Mouse (Mus musculus): ENCODE measurements around the gene Pi4k2a. TPM values are rescaled to one million over a fixed set of nuclear protein-coding genes. Genes with fewer than 3 reads are reported as not detected.
"Not testable (repeated sequence)": the region's sequence is repeated elsewhere in the genome, so short reads cannot be mapped to it uniquely, and the experiment has no call there.

Pi4k2a gene
- total RNA-seq, 1 experiment from 2014 or later = 8.3 TPM

DNA sequence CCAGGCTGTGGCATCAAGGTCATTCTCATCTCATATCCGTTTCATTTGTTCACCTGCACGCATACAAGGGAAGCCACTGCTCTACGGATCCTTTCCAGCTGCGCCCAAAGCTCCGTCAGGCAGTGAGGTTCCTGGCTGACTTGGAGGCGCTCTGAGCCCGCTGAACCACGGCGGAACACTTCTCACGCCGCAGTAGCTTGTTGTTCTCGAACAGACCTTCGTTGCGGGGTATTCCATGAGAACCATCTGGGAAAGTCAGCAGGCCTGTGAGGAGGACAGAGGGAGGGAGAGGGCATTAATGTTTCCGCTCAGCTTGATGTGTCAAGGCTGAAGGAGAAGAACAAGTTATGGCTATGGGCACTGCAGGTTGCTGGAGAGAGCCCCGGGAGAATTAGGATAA is 14.3 kb upstream of the Pi4k2a start:
- ATAC-seq (replicated peaks in 1 of 2; ENCODE audit: insufficient read depth in 1 of 2, low FRiP score in 2 of 2, low TSS enrichment in 1 of 2, low read depth in 1 of 2, poor library complexity in 2 of 2, severe bottlenecking in 2 of 2) = no peak

GRCm38 (mm10) chr19:42078566-42078965 is 11.7 kb upstream of the Pi4k2a start:
- ATAC-seq (replicated peaks in 1 of 2; ENCODE audit: insufficient read depth in 1 of 2, low FRiP score in 2 of 2, low TSS enrichment in 1 of 2, low read depth in 1 of 2, poor library complexity in 2 of 2, severe bottlenecking in 2 of 2) = no peak

DNA sequence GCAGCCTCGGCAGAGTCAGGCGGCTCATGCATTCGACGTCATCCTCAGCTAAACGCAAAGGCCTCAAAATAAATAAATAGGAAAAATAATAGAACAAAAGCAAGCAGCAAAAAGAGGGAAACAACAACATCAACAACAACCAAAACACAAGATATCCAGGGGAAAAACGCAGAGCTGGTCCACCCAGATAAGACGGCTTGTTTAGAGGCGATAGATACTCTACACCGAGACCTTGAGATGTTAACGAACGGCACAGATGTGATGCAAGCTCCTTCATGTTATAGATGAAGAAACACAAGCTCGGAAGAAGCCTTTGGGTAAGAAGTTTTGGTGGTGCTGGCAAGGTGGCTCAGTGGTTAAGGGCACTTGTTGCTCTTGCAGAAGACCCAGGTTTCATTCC is 11.3 kb upstream of the Pi4k2a start:
- no peak for ATAC-seq (replicated peaks in 1 of 2; ENCODE audit: insufficient read depth in 1 of 2, low FRiP score in 2 of 2, low TSS enrichment in 1 of 2, low read depth in 1 of 2, poor library complexity in 2 of 2, severe bottlenecking in 2 of 2)

DNA sequence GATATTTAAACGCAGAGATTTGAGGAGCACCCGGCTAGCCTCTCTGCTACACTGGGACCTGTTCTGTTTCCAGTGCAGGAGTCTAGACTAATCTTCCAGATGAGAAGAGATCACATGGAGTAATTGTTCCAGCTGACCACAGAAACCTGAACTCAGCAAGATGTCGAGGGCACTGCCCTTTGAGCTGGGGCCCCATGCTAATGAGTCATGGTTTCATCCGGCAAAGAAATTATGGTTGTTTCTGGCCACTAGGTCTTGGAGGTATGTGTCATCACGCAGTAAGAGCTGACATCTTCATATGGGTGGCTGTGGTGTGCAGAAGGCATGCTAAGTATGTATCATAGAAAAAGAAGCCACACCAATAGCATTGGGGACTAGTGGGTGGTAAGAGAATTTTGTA is 10.3 kb upstream of the Pi4k2a start:
- no peak for ATAC-seq (replicated peaks in 1 of 2; ENCODE audit: insufficient read depth in 1 of 2, low FRiP score in 2 of 2, low TSS enrichment in 1 of 2, low read depth in 1 of 2, poor library complexity in 2 of 2, severe bottlenecking in 2 of 2)

DNA sequence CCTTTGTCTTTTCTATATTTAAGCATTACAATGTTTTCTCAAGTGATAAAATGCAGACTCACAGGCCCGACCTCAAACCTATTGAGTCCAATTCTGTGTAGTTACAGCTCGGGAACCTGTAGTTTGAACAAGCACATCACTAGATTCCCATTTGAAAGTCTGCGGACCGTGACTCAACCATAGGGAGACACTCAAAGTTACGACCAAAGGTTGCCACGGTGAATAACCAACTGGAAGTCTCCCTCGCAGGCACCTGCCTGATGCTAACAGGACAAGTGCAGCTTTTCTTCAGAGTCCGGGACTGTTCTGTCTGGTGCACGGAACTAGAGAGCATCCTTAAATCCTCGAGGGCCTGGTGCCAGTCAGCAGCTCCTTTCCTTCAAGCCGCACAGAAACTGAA is 9.8 kb upstream of the Pi4k2a start:
- no peak for ATAC-seq (replicated peaks in 1 of 2; ENCODE audit: insufficient read depth in 1 of 2, low FRiP score in 2 of 2, low TSS enrichment in 1 of 2, low read depth in 1 of 2, poor library complexity in 2 of 2, severe bottlenecking in 2 of 2)

DNA sequence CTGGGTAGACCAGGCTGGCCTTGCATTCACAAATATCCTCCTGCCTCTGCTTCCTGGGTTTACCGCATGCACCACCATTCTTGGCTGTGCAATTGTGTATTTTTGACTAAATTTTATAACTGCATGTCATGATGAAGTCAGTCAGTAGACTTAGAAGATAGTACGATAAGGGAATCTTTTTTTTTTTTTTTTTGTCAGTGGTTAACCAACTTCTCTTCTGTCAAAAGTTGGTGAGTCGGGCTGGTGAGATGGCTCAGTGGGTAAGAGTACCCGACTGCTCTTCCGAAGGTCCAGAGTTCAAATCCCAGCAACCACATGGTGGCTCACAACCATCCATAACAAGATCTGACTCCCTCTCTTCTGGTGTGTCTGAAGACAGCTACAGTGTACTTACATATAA is 8.7 kb upstream of the Pi4k2a start:
- not testable (repeated sequence) for ATAC-seq (replicated peaks in 1 of 2; ENCODE audit: insufficient read depth in 1 of 2, low FRiP score in 2 of 2, low TSS enrichment in 1 of 2, low read depth in 1 of 2, poor library complexity in 2 of 2, severe bottlenecking in 2 of 2)

GRCm38 (mm10) chr19:42085690-42086089 is 4.6 kb upstream of the Pi4k2a start:
- ATAC-seq (replicated peaks in 1 of 2; ENCODE audit: insufficient read depth in 1 of 2, low FRiP score in 2 of 2, low TSS enrichment in 1 of 2, low read depth in 1 of 2, poor library complexity in 2 of 2, severe bottlenecking in 2 of 2) = no peak

DNA sequence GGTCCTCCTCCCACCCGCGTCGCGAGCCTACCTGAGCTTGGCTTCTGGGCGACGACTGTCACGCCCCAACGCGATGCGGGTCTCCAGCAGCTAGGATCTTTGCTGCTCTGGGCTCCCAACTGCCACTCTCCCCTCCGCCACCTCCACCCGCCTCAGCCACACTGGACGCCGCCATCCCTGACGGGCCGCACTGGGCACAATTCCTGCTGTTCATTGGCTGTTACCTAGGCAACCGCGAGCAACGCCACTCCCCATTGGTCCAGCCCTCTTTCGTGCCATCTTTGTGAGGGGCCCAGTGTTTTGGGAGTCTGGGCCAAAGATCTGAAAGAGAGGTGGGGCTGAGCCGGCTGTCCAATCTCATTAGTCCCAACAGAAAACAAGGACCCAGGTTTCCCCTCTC is 4.1 kb upstream of the Pi4k2a start, which contains the start of gene Morn4:
TSS of gene Morn4 (minus strand) at position 192 of the 400 bp plus-strand sequence.
- ATAC-seq (replicated peaks in 1 of 2; ENCODE audit: insufficient read depth in 1 of 2, low FRiP score in 2 of 2, low TSS enrichment in 1 of 2, low read depth in 1 of 2, poor library complexity in 2 of 2, severe bottlenecking in 2 of 2) = peak; percentile 51 to 52

GRCm38 (mm10) chr19:42089103-42089747 is 1.0 kb upstream of the Pi4k2a start:
- ATAC-seq (replicated peaks in 1 of 2; ENCODE audit: insufficient read depth in 1 of 2, low FRiP score in 2 of 2, low TSS enrichment in 1 of 2, low read depth in 1 of 2, poor library complexity in 2 of 2, severe bottlenecking in 2 of 2) = peak; percentile 34 to 41

- ATAC-seq (replicated peaks in 1 of 2; ENCODE audit: insufficient read depth in 1 of 2, low FRiP score in 2 of 2, low TSS enrichment in 1 of 2, low read depth in 1 of 2, poor library complexity in 2 of 2, severe bottlenecking in 2 of 2) = no peak
Measured at GRCm38 (mm10) chr19:42090637-42091141, 419 bp downstream of the Pi4k2a start.

GRCm38 (mm10) chr19:42099406-42099805 is 9.1 kb downstream of the Pi4k2a start:
- no peak for ATAC-seq (replicated peaks in 1 of 2; ENCODE audit: insufficient read depth in 1 of 2, low FRiP score in 2 of 2, low TSS enrichment in 1 of 2, low read depth in 1 of 2, poor library complexity in 2 of 2, severe bottlenecking in 2 of 2)

DNA sequence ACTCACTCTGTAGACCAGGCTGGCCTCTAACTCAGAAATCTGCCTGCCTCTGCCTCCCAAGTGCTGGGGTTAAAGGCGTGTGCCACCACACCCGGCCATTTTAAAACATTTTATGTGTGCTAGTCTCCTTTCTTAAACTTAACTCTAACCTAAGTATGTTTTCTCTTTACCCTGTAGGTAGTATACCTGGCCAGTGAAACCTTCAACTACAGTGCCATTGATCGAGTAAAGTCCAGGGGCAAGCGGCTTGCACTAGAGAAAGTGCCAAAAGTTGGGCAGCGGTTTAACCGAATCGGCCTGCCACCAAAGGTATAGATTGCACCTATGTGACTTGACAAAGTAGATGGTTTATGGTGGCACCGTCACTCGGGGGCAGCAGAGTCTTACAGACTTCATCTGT is 14.4 kb downstream of the Pi4k2a start:
- no peak for ATAC-seq (replicated peaks in 1 of 2; ENCODE audit: insufficient read depth in 1 of 2, low FRiP score in 2 of 2, low TSS enrichment in 1 of 2, low read depth in 1 of 2, poor library complexity in 2 of 2, severe bottlenecking in 2 of 2)

- ATAC-seq (replicated peaks in 1 of 2; ENCODE audit: insufficient read depth in 1 of 2, low FRiP score in 2 of 2, low TSS enrichment in 1 of 2, low read depth in 1 of 2, poor library complexity in 2 of 2, severe bottlenecking in 2 of 2) = no peak
Measured at GRCm38 (mm10) chr19:42115783-42116335, 25.6 kb downstream of the Pi4k2a start.

- no peak for ATAC-seq (replicated peaks in 1 of 2; ENCODE audit: insufficient read depth in 1 of 2, low FRiP score in 2 of 2, low TSS enrichment in 1 of 2, low read depth in 1 of 2, poor library complexity in 2 of 2, severe bottlenecking in 2 of 2)
Measured at GRCm38 (mm10) chr19:42118142-42118541, 27.9 kb downstream of the Pi4k2a start.

- no peak for ATAC-seq (replicated peaks in 1 of 2; ENCODE audit: insufficient read depth in 1 of 2, low FRiP score in 2 of 2, low TSS enrichment in 1 of 2, low read depth in 1 of 2, poor library complexity in 2 of 2, severe bottlenecking in 2 of 2)
Measured at GRCm38 (mm10) chr19:42118596-42118995, 28.3 kb downstream of the Pi4k2a start.

DNA sequence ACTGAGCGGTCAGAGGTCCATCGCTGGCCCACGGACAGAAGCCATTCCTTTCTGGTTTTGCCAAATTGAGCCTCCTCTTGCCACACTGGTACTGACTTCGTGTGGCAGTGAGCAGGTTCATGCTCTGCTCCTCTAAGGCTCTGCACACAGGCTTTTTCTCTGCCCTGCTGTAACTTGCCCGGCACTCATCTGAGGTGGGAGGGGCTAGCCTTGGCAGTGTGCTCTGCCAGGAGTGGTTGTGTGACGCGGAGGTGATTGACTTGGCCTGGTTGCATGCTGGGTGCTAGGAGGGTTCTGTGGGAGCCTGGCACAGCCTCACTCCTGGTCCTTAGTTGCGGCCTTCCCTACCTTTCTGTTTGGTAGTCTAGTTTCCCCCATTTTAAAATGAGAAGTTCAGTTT is 30.2 kb downstream of the Pi4k2a start:
- ATAC-seq (replicated peaks in 1 of 2; ENCODE audit: insufficient read depth in 1 of 2, low FRiP score in 2 of 2, low TSS enrichment in 1 of 2, low read depth in 1 of 2, poor library complexity in 2 of 2, severe bottlenecking in 2 of 2) = no peak

- ATAC-seq (replicated peaks in 1 of 2; ENCODE audit: insufficient read depth in 1 of 2, low FRiP score in 2 of 2, low TSS enrichment in 1 of 2, low read depth in 1 of 2, poor library complexity in 2 of 2, severe bottlenecking in 2 of 2) = no peak
Measured at GRCm38 (mm10) chr19:42124684-42125083, 34.4 kb downstream of the Pi4k2a start.

DNA sequence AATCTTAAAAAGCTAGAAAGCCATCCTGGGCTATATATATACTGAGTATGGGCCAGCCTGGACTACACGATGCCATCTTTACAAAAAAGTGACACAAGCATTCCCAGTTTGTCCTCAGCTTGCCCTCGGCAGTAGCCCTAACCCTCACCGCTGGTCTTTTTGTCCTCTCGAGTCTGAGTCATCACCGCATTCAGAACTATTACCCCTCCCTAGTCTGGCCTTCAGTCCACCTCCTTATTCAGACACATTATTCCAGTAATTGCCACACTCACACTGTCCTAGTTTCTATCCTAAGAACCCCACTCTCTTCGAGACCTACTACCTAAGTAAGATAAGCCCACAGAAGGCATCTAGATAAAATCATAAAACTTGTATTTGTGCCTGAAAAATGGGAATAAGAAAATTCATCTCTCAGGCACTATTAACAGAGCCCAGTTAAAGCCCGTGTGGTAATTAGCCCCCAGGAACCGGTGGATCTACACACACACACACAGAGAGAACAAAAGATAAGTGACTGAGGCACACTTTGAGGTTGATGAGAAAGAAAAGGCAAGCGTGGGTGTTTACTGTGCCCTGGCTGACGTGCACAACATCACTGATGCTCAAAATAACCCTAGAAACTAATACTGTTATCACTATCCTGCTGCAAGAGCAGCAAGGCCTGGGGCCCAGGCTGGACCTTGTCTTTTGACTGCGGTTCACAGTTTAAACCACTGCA is 35.4 kb downstream of the Pi4k2a start:
- ATAC-seq (replicated peaks in 1 of 2; ENCODE audit: insufficient read depth in 1 of 2, low FRiP score in 2 of 2, low TSS enrichment in 1 of 2, low read depth in 1 of 2, poor library complexity in 2 of 2, severe bottlenecking in 2 of 2) = no peak
